Mouse (Mus musculus): ENCODE measurements at regions not wholly inside any gene's neighbourhood (a gene's known extent, or its start where the extent isn't known, plus 50 kb on each side); places are given as distances from the start of the nearest gene placed in this dataset.

DNA sequence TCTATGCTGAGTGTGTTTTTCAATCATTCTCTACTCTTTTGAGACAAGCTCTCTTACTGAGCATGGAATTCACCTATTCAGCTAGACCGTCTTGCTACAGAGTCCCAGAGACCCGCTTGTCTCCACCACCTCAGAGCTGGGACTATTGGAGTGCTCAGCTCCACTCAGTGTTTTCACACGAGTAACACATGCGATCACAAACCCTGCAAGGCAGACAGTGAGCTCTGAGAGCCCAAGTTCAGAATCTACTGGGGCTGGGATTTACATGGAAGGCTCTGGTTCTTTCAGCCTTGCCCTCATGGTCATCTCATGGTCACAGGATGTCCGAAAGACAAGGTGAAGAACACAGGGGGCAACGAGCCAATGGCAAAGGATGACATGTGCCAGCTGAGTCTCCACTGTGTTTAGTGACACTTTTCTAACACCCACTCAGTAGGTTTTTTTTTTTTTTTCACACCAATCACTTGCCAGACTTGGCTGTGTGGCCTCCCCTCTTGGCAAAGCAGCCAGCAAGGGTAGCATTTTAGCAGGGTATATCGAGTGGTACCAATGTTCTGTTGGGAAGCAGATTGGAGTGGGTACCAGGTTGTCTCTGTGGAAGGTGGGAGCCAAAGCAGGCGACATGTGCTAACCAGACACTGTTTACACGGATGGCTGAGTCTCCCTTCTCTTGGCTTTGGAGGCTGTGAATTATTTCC is 51.2 kb upstream of the Gtsf1l start:
- no peak for DNase-seq (ENCODE audit: low read depth, low spot score)

DNA sequence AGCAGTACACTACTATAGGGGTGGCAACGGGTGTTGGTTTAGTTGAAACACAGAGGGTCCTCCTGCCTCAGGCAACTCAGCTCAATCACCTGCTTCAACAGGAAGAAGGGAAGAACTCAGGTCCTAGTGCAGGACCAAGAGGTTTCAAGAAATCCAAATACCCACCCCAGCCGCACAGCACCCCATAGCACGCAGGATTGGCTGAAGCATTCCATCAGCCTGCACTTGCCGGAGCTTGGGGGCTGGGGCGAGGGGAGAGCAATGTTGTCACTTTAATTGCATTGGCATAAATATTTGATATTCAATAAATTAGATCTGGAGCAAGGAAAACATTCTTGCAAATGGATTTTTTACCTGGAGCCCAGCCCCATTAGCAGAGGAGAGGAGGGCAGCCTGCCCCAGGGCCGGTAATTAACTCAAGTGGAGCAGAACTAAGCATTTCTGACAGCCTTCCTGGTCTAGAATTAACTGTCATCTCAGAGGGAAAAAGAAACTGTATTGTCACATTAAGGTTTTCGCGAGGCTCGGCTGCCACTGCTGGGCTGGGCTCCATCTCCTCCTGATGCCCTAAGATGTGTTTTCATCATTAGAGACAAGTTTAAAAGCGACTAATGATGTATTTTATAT is 55.2 kb upstream of the Gtsf1l start:
- no peak for DNase-seq (ENCODE audit: low read depth, low spot score)

DNA sequence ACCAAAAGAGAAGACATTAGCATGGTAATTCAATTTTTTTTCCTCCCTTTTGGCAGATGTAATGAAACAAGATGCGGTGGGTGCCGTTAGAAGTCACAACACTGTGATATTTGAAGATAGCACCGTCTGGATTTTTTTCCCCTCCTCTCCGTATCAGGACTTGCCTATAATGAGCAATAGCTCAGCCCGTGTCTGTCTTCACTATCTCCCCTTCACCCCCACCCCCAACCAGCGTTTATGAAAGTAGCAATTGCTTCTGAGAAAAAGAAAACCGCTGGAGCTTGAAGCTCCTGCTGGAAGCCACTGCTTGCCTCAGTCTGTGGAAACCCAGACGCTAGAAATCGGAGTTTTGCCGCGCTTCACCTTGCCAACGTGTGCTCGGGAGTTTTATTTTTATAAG is 55.8 kb upstream of the Gtsf1l start:
- DNase-seq (ENCODE audit: low read depth, low spot score), result no peak

DNA sequence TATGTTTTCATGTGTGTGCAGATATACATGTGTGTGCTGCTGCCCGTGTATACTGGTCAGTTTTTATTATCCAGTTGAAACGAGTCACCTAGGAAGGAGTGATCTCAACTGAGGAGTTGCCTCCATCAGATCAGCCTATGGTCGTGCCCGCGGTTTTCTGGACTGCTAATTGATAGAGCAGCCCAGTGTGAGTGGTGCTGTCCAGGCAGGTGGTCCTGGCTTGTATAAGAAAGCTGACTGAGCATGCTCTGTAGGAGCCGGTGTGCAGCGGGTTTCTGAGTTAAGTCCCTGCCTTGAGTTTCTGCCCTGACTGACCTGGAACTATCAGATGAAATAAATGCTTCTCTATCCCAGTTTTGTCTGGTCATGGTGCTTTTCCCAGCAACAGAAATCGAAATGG is 56.9 kb upstream of the Tox2 start:
- peak; percentile 58 for DNase-seq (ENCODE audit: low read depth, low spot score)

DNA sequence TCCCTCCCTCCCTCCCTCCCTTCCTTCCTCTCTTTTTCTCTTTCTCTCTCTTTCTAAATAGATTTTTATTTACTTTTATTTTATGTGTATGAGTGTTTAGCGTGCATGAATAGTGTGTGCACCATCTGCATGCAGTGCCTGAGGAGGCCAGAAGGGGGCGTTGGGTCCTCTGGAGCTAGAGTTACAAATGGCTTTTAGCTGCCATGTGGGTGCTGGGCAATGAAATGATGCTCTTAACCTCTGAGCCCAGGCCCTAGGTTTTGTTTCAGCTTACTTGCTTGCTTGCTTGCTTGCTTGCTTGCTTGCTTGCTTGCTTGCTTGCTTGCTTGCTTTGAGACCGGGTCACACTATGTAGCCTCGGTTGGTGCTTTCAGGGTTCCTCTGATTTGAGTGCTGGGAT is 56.4 kb upstream of the Tox2 start:
- DNase-seq (ENCODE audit: low read depth, low spot score), result peak; percentile 71

DNA sequence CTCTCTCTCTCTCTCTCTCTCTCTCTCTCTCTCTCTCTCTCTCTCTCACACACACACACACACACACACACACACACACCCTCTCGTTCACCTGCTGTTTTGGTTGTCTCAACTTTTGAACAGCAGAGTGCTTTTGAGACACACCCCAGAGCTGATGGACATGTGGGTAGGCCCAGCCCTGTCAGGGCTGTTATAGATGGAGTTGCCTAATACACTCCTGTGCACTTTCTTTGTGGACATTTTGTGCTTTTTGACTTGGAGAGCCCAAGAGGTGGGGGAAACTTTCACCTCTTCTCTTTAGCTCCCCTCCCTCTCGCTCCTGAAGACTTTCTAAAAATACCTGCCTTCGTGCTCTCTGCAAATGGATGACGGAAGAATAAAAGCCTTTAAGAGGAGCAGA is 55.5 kb upstream of the Tox2 start:
- no peak for DNase-seq (ENCODE audit: low read depth, low spot score)

DNA sequence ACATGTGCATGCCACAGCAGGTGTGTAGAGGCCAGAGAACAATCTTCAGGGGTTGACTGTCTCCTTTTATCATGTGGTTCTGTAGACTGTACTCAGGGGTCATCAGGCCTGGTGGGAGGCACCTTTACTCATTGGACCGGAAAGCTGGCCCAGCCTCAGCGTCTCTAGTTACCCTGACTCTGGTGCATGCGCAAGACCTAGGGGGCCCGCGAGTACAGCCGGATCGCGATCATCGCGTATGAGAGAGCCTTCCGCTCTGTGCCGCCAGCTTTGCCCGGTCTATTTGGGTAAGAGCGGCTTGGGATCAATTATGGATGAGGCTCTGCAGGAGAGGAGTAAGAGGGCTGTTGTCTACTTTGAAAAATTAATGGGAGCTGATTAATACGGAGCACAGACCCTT is 51.9 kb upstream of the Tox2 start:
- peak; percentile 18 for DNase-seq (ENCODE audit: low read depth, low spot score)

DNA sequence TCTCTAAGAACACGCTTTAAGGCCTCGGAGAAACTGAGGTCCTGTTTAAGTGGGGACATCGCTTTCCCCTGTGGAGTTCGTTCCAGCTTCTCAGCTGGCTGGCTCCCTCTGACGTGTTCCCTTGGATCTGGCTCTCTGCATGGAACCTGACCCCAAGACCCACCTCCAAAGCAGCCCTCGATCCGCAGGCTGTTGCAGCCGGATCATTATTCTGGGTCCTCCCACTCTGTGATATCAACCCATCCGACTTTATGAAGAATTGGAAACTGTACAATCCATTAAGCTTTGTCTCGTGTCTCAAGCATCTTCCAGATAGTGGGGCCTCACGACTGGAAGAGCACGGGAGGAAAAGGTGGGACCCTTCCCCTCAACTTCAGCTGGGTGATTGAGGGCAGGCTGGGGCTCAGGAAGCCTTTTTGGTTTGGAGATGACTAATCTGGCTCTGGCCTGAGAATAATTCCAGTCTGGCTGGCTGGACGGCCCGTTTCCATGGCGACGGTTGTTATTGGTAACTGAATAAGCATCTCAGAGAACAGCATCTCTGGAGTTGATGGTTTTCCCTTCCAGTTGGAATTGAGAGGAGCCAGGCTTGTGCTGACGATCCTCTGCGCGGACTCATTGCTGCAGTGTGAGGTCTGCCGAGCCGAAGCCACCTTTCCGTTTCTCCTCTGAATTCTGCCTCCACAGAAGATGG is 50.4 kb upstream of the Tox2 start:
- peak; percentile 53 for DNase-seq (ENCODE audit: low read depth, low spot score)
